ENCODE assay signal across 9 mouse cellular contexts in the genomic region with DNA sequence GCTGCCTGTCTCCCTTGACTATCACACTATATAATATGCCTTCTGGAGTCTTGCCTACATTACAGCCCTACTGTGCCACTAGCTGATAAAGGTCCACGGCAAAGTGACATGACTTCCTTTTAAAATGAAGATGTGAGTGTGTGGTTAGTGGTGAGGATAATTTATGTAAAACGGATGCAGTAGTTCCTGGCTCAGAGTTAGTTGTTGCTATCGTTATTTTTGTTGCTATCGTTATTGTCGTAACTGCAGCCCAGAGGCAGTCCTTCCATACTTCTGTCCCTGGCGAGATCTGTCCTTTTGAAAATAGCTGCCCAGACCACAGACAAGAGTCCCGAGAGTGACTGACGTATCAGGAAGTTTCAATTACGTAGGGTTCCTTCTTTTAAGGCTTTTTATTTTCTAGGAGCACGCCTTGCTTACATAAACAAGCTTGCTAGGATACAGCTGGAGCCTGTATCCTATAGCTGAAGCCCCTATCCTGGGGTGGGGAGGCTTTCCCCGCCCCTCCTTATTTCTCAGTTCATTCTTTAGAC. TPM values are rescaled to one million over a fixed set of nuclear protein-coding genes. Genes with fewer than 3 reads are reported as not detected.
A peak's percentile ranks its signal among the peaks of the same experiment; 100 is the strongest.
DNase-seq lines count a peak whose midpoint lies in the region; ATAC-seq lines count a peak whose summit lies in the region.
"Had no signal": no experiment of that assay in that cellular context is flagged by ENCODE, and none has a peak within 500 bp of the region (broad histone marks: within the 10 kb centered on the region; RNA-seq: fewer than 3 reads in every experiment).

No protein-coding gene starts in this region.

- no peak overlapping the region; the same call in 1 of the 2 replicates for H3K4me2 ChIP-seq in hindbrain, embryonic 14.5 days (replicated peaks)
- no peak overlapping the region for H3K4me2 ChIP-seq in hindbrain, embryonic 12.5 days (replicated peaks)
- H3K4me2 ChIP-seq in midbrain, embryonic 11.5 days = no peak overlapping the region
- H3K4me2 ChIP-seq: limb, embryonic 15.5 days had no signal

- ATAC-seq in hindbrain, embryonic 14.5 days (ENCODE audit: low FRiP score) = no peak
- no peak for ATAC-seq in hindbrain, embryonic 12.5 days (ENCODE audit: low FRiP score)
- peak; percentile 74 for ATAC-seq in erythroblast, adult 5-6 weeks (replicated peaks; ENCODE audit: low FRiP score, poor library complexity, severe bottlenecking)
- ATAC-seq in midbrain, embryonic 11.5 days (ENCODE audit: low FRiP score) = no peak

- H3K27ac ChIP-seq in hindbrain, embryonic 14.5 days = 0 out of 2 replicates have a peak overlapping the region, but pooled peaks have one; percentile 43
- no peak overlapping the region for H3K27ac ChIP-seq in hindbrain, embryonic 12.5 days
- no peak overlapping the region for H3K27ac ChIP-seq in midbrain, embryonic 11.5 days (ENCODE audit: low read depth, low read length)

- no peak overlapping the region for H3K9ac ChIP-seq in hindbrain, embryonic 14.5 days
- no peak overlapping the region for H3K9ac ChIP-seq in hindbrain, embryonic 12.5 days
- no peak overlapping the region for H3K9ac ChIP-seq in midbrain, embryonic 11.5 days (ENCODE audit: low read length)
- H3K9ac ChIP-seq: limb, embryonic 15.5 days had no signal

- no peak for DNase-seq in hindbrain, embryonic 14.5 days (ENCODE audit: low spot score)
- DNase-seq in CD4-positive, CD25-positive, alpha-beta regulatory T cell, adult 2 months (ENCODE audit: low read depth, low spot score) = peak; percentile 81
- peak; percentile 55 for DNase-seq in lung, postnatal 25 days (ENCODE audit: low spot score)
- no peak for DNase-seq in midbrain, embryonic 11.5 days (ENCODE audit: low spot score, missing footprints)
- DNase-seq in spleen, postnatal 10 days (ENCODE audit: low spot score in 2 of 2) = no peak
- no peak for DNase-seq in adipocyte (ENCODE audit: low spot score)

- no peaks in the 10 kb centered on the region for H3K27me3 ChIP-seq in hindbrain, embryonic 14.5 days (ENCODE audit: control insufficient read depth, insufficient read depth, low read length)
- H3K27me3 ChIP-seq in hindbrain, embryonic 12.5 days = no peaks in the 10 kb centered on the region
- no peaks in the 10 kb centered on the region for H3K27me3 ChIP-seq in midbrain, embryonic 11.5 days (ENCODE audit: control insufficient read depth, insufficient read depth, low read length)
- H3K27me3 ChIP-seq: limb, embryonic 15.5 days had no signal

- no peak overlapping the region for H3K4me3 ChIP-seq in hindbrain, embryonic 14.5 days (replicated peaks; ENCODE audit: low read length)
- H3K4me3 ChIP-seq in hindbrain, embryonic 12.5 days = no peak overlapping the region
- H3K4me3 ChIP-seq in midbrain, embryonic 11.5 days (ENCODE audit: low read depth, low read length) = no peak overlapping the region
- H3K4me3 ChIP-seq: limb, embryonic 15.5 days had no signal

- H3K9me3 ChIP-seq in hindbrain, embryonic 14.5 days (ENCODE audit: control insufficient read depth, low read length) = no peaks in the 10 kb centered on the region
- H3K9me3 ChIP-seq in hindbrain, embryonic 12.5 days (replicated peaks) = no peaks in the 10 kb centered on the region
- H3K9me3 ChIP-seq in midbrain, embryonic 11.5 days (ENCODE audit: control insufficient read depth, low read length) = no peaks in the 10 kb centered on the region
- H3K9me3 ChIP-seq: limb, embryonic 15.5 days had no signal

- H3K36me3 ChIP-seq in hindbrain, embryonic 14.5 days (replicated peaks; ENCODE audit: control insufficient read depth, insufficient read depth) = no peaks in the 10 kb centered on the region
- H3K36me3 ChIP-seq in hindbrain, embryonic 12.5 days = 0 out of 2 replicates have a peak, but pooled peaks cover 7% of the 10 kb centered on the region
- H3K36me3 ChIP-seq in midbrain, embryonic 11.5 days (ENCODE audit: control insufficient read depth, insufficient read depth, low read length) = no peaks in the 10 kb centered on the region
- H3K36me3 ChIP-seq: limb, embryonic 15.5 days had no signal

- WGBS in hindbrain, embryonic 14.5 days = 64% methylated on average over 11 of the region's 11 CpGs
- WGBS in hindbrain, embryonic 12.5 days = 75% methylated on average over 11 of the region's 11 CpGs
- 81% methylated on average over 11 of the region's 11 CpGs for WGBS in midbrain, embryonic 11.5 days

- H3K4me1 ChIP-seq in hindbrain, embryonic 14.5 days (replicated peaks; ENCODE audit: control insufficient read depth, insufficient read depth, low read length) = peaks cover 24% of the 10 kb centered on the region
- peaks cover 33% of the 10 kb centered on the region for H3K4me1 ChIP-seq in hindbrain, embryonic 12.5 days
- no peaks in the 10 kb centered on the region for H3K4me1 ChIP-seq in midbrain, embryonic 11.5 days (ENCODE audit: control insufficient read depth, insufficient read depth, low read length)

RNA-seq across cellular contexts. Expression of a gene that starts 18.4 kb away (rescaled TPM):
- polyA plus RNA-seq in hindbrain, embryonic 14.5 days (2014; fragmentation: Nextera tagmentation; extraction: Ambion mirVana) = 38.4 and 40.3 TPM in 2 replicates
- 35.0 and 35.9 TPM in 2 replicates for polyA plus RNA-seq in hindbrain, embryonic 12.5 days (2016; fragmentation: Nextera tagmentation; extraction: Ambion mirVana)
- 11.5 and 14.4 TPM in 2 replicates for total RNA-seq in erythroblast, adult 5-6 weeks (2015; ENCODE audit: low replicate concordance)
- total RNA-seq in erythroblast, adult 5-6 weeks (2017; ENCODE audit: low replicate concordance) = 6.4 and 10.3 TPM in 2 replicates
- polyA plus RNA-seq in midbrain, embryonic 11.5 days (2014; fragmentation: Nextera tagmentation; extraction: Ambion mirVana) = 24.5 and 28.8 TPM in 2 replicates

Comparison
In these comparisons a context has a peak if more than half of its experiments do, and no peak if none do; other contexts are left out.
1. DNase-seq: peak in CD4-positive, CD25-positive, alpha-beta regulatory T cell, adult 2 months (single experiment) and lung, postnatal 25 days (single experiment); none in hindbrain, embryonic 14.5 days (single experiment), midbrain, embryonic 11.5 days (single experiment), spleen, postnatal 10 days (0 of 2) and adipocyte (single experiment).